Comparison of ENCODE assay signal across 9 mouse cellular contexts in genomic region chr2:131096101-131096795, GRCm38 (mm10). TPM values are rescaled to one million over a fixed set of nuclear protein-coding genes. Genes with fewer than 3 reads are reported as not detected.
DNase-seq lines count a peak whose midpoint lies in the region; ATAC-seq lines count a peak whose summit lies in the region.
"Had no signal": no experiment of that assay in that cellular context is flagged by ENCODE, and none has a peak within 500 bp of the region (broad histone marks: within the 10 kb centered on the region; RNA-seq: fewer than 3 reads in every experiment).

No protein-coding gene starts in this region.

- 0 out of 2 replicates have a peak, but pooled peaks cover 4% of the 10 kb centered on the region for H3K4me1 ChIP-seq in heart, embryonic 11.5 days (ENCODE audit: control insufficient read depth, insufficient read depth, low read length)
- peaks cover 21% of the 10 kb centered on the region for H3K4me1 ChIP-seq in kidney, embryonic 16.5 days (ENCODE audit: insufficient read depth, low read length)

- peak; percentile 91 for ATAC-seq in common myeloid progenitor, adult 5-6 weeks (replicated peaks; ENCODE audit: low read depth, poor library complexity, severe bottlenecking)
- ATAC-seq in heart, embryonic 11.5 days (replicated peaks; ENCODE audit: insufficient number of reproducible peaks, low FRiP score, low TSS enrichment) = peak; percentile 84
- peak; percentile 84 for ATAC-seq in kidney, embryonic 16.5 days (ENCODE audit: low FRiP score, low TSS enrichment)

- peak overlapping the region; percentile 29 for H3K4me2 ChIP-seq in heart, embryonic 11.5 days
- H3K4me2 ChIP-seq in kidney, embryonic 16.5 days (replicated peaks; ENCODE audit: low read depth, low read length) = peak overlapping the region; percentile 47

- H3K4me3 ChIP-seq in heart, embryonic 11.5 days (ENCODE audit: low read depth, low read length) = no peak overlapping the region
- H3K4me3 ChIP-seq in kidney, embryonic 16.5 days (ENCODE audit: low read length) = peak overlapping the region; percentile 25

- H3K27ac ChIP-seq in heart, embryonic 11.5 days (ENCODE audit: low read depth, low read length) = peak overlapping the region; percentile 64
- H3K27ac ChIP-seq in kidney, embryonic 16.5 days (ENCODE audit: low read length) = peak overlapping the region; percentile 91

- peak; percentile 21 for DNase-seq in right cerebral cortex, postnatal 25 days
- DNase-seq in right cerebral cortex, postnatal 36 days (ENCODE audit: low spot score in 2 of 2) = no peak
- DNase-seq in lung, postnatal 36 days = peak; percentile 84
- peak; percentile 30 for DNase-seq in thymus, postnatal 25 days
- no peak for DNase-seq in layer of hippocampus, adult 9-10 months (ENCODE audit: low spot score)

- 13% methylated on average over 9 of the region's 9 CpGs for WGBS in heart, embryonic 11.5 days (ENCODE audit: insufficient replicate concordance)
- 5% methylated on average over 9 of the region's 9 CpGs for WGBS in kidney, embryonic 16.5 days

- no peaks in the 10 kb centered on the region for H3K27me3 ChIP-seq in heart, embryonic 11.5 days (ENCODE audit: control insufficient read depth, insufficient read depth, low read length)
- no peaks in the 10 kb centered on the region for H3K27me3 ChIP-seq in kidney, embryonic 16.5 days (ENCODE audit: insufficient read depth, low read length)

- no peaks in the 10 kb centered on the region for H3K36me3 ChIP-seq in heart, embryonic 11.5 days (ENCODE audit: control insufficient read depth, insufficient read depth, low read length)
- H3K36me3 ChIP-seq in kidney, embryonic 16.5 days (ENCODE audit: insufficient read depth, low read length) = no peaks in the 10 kb centered on the region

- no peaks in the 10 kb centered on the region for H3K9me3 ChIP-seq in heart, embryonic 11.5 days (replicated peaks; ENCODE audit: control insufficient read depth, low read length)
- no peaks in the 10 kb centered on the region for H3K9me3 ChIP-seq in kidney, embryonic 16.5 days (ENCODE audit: low read length)

- H3K9ac ChIP-seq in heart, embryonic 11.5 days (ENCODE audit: low read depth, low read length) = peak overlapping the region; percentile 65
- peak overlapping the region; percentile 56 for H3K9ac ChIP-seq in kidney, embryonic 16.5 days (replicated peaks; ENCODE audit: low read length)

RNA-seq across cellular contexts. Expression of gene Siglec1, which starts 9.7 kb away (rescaled TPM):
- total RNA-seq in common myeloid progenitor, adult 5-6 weeks (2017) = under 0.01 TPM in 1 of 2 replicates, not detected in the other
- 0.11 and 0.16 TPM in 2 replicates for polyA plus RNA-seq in heart, embryonic 11.5 days (2014; fragmentation: Nextera tagmentation; extraction: Ambion mirVana)
- 0.29 and 0.46 TPM in 2 replicates for polyA plus RNA-seq in kidney, embryonic 16.5 days (2015; fragmentation: Nextera tagmentation; extraction: Ambion mirVana)

RNA-seq across cellular contexts. Expression of gene Hspa12b, which starts 30.8 kb away (rescaled TPM):
- 0.92 and 0.96 TPM in 2 replicates for total RNA-seq in common myeloid progenitor, adult 5-6 weeks (2017)
- 5.6 and 6.3 TPM in 2 replicates for polyA plus RNA-seq in heart, embryonic 11.5 days (2014; fragmentation: Nextera tagmentation; extraction: Ambion mirVana)
- polyA plus RNA-seq in kidney, embryonic 16.5 days (2015; fragmentation: Nextera tagmentation; extraction: Ambion mirVana) = 22.2 and 23.7 TPM in 2 replicates

RNA-seq across cellular contexts. Expression of gene Adam33, which starts 32.6 kb away (rescaled TPM):
- total RNA-seq in common myeloid progenitor, adult 5-6 weeks (2017) = not detected in 2 replicates
- 4.1 and 5.7 TPM in 2 replicates for polyA plus RNA-seq in heart, embryonic 11.5 days (2014; fragmentation: Nextera tagmentation; extraction: Ambion mirVana)
- 4.8 and 6.0 TPM in 2 replicates for polyA plus RNA-seq in kidney, embryonic 16.5 days (2015; fragmentation: Nextera tagmentation; extraction: Ambion mirVana)

RNA-seq across cellular contexts. Expression of gene Gm11037, which starts 37.0 kb away (rescaled TPM):
- not detected in 2 replicates for total RNA-seq in common myeloid progenitor, adult 5-6 weeks (2017)
- not detected in 2 replicates for polyA plus RNA-seq in heart, embryonic 11.5 days (2014; fragmentation: Nextera tagmentation; extraction: Ambion mirVana)
- polyA plus RNA-seq in kidney, embryonic 16.5 days (2015; fragmentation: Nextera tagmentation; extraction: Ambion mirVana) = not detected in 2 replicates
- total RNA-seq: left cerebral cortex, postnatal 36 days had no signal

RNA-seq across cellular contexts. Expression of gene Gfra4, which starts 53.4 kb away (rescaled TPM):
- not detected in 2 replicates for total RNA-seq in common myeloid progenitor, adult 5-6 weeks (2017)
- 2.9 and 3.8 TPM in 2 replicates for polyA plus RNA-seq in heart, embryonic 11.5 days (2014; fragmentation: Nextera tagmentation; extraction: Ambion mirVana)
- polyA plus RNA-seq in kidney, embryonic 16.5 days (2015; fragmentation: Nextera tagmentation; extraction: Ambion mirVana) = 17.3 and 17.8 TPM in 2 replicates

Comparison
In these comparisons a context has a peak if more than half of its experiments do, and no peak if none do; other contexts are left out.
1. DNase-seq: peak in right cerebral cortex, postnatal 25 days (single experiment), lung, postnatal 36 days (single experiment) and thymus, postnatal 25 days (single experiment); none in right cerebral cortex, postnatal 36 days (0 of 2) and layer of hippocampus, adult 9-10 months (single experiment).
2. Peak in every context shown above with its lines, with median percentiles within 50 percentile points of each other: ATAC-seq.